Mouse (Mus musculus): ENCODE results near the gene Eno1.
A peak's percentile ranks its signal among the peaks of the same experiment; 100 is the strongest.

The Eno1 gene

GRCm38 (mm10) chr4:150228581-150229348 is 7.8 kb upstream of the Eno1 start:
- DNase-seq = no peak

GRCm38 (mm10) chr4:150229747-150230390 is 6.7 kb upstream of the Eno1 start:
- no peak for DNase-seq

GRCm38 (mm10) chr4:150230460-150231407 is 5.8 kb upstream of the Eno1 start:
- peak; percentile 77 for DNase-seq

GRCm38 (mm10) chr4:150231871-150232270 is 4.7 kb upstream of the Eno1 start:
- DNase-seq = no peak

- DNase-seq = no peak
These were observed 1.8 kb upstream of the Eno1 start for GRCm38 (mm10) chr4:150234599-150235327.

- DNase-seq = no peak
These were observed 936 bp upstream of the Eno1 start for GRCm38 (mm10) chr4:150235585-150235984.

GRCm38 (mm10) chr4:150236031-150236430 is 490 bp upstream of the Eno1 start:
- no peak for DNase-seq

- DNase-seq = peak; percentile 42
These were observed 1.3 kb downstream of the Eno1 start for GRCm38 (mm10) chr4:150237636-150238361.

GRCm38 (mm10) chr4:150238433-150239086 is 2.0 kb downstream of the Eno1 start:
- peak; percentile 40 for DNase-seq

- DNase-seq = no peak
These were observed 2.6 kb downstream of the Eno1 start for GRCm38 (mm10) chr4:150239087-150239480.

GRCm38 (mm10) chr4:150239503-150239902 is 3.0 kb downstream of the Eno1 start:
- no peak for DNase-seq

- DNase-seq = peak; percentile 82
These were observed 3.4 kb downstream of the Eno1 start for GRCm38 (mm10) chr4:150239951-150240368.

- no peak for DNase-seq
These were observed 3.9 kb downstream of the Eno1 start for GRCm38 (mm10) chr4:150240381-150240886.

- DNase-seq = no peak
These were observed 5.2 kb downstream of the Eno1 start for GRCm38 (mm10) chr4:150241708-150242107.

- DNase-seq = no peak
These were observed 6.2 kb downstream of the Eno1 start for GRCm38 (mm10) chr4:150242745-150243144.

- DNase-seq = no peak
These were observed 9.4 kb downstream of the Eno1 start for GRCm38 (mm10) chr4:150245876-150246275.

- DNase-seq = peak; percentile 76
These were observed 11.5 kb downstream of the Eno1 start for GRCm38 (mm10) chr4:150248009-150248408.

GRCm38 (mm10) chr4:150248917-150249316 is 12.4 kb downstream of the Eno1 start:
- DNase-seq = no peak

GRCm38 (mm10) chr4:150249731-150250270 is 13.3 kb downstream of the Eno1 start:
- DNase-seq = no peak

- DNase-seq = peak; percentile 64
These were observed 14.3 kb downstream of the Eno1 start for GRCm38 (mm10) chr4:150250549-150251422.

Measured in kidney, adult 18-20 months (tissue).